Mouse (Mus musculus) heart, postnatal 36 days (tissue): Measurements from ENCODE around the gene Pex6. TPM values are rescaled to one million over a fixed set of nuclear protein-coding genes. Genes with fewer than 3 reads are reported as not detected.
"Not testable (repeated sequence)": the region's sequence is repeated elsewhere in the genome, so short reads cannot be mapped to it uniquely, and the experiment has no call there.

ENCODE experiments used
- DNase-seq, 2 experiments: peaks; one replicate each; pipeline ENCODE4 v3.0.0; 2021 to 2022
- intact Hi-C: fragments of 180-260 bp; cut with DNase I; formaldehyde crosslinking; loops from one replicate; pipeline ENCODE4 v1.15.1; 2025
- total RNA-seq, 2 experiments: library from RNA; stranded (reverse); gene quantifications; 2 replicates each; pipeline ENCODE4 v1.2.3; 2021

The Pex6 gene
- total RNA-seq, 2 experiments from 2014 or later = 31.8 to 32.3 TPM

DNA sequence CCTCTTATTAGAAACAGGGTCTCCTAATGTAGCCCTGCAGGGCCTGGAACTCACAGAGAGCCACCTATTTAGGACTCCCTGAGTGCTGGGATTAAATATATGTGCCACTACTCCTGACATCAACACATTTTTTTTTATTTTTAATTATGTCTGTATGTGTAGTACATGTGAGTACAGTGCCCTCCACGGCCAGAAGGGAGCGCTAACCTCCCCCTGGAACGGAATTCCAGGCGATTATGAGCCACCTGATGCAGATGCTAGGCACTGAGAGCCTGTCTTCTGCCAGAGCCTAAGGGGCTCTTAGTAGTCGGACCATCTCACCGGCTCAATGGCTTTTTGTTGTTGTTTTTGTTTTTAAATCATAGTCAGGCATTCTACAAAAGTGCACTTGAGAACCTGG is 16.8 kb downstream of the Pex6 start:
- no peak for DNase-seq
- intact Hi-C loops = no loop called here

DNA sequence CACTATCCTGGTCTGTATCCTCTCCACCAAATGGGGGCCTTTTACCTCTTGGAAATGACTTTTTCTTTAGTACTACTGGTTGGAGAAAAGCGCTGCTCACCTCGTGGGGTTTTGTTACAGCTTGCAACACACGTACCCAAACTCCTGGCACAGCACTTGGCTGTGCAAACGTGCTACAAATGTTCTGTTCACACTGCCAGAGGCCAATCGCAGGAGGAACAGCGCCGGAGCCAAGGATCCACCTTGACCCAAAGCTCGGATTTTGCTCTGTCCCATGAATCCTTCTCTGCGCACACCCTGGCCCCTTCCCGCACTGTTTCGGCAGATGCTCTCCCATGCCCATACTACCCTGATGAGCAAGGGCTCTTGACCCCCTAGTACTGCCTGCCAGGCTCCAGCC is 17.2 kb downstream of the Pex6 start:
- DNase-seq = no peak
- intact Hi-C loops = no loop called here

GRCm38 (mm10) chr17:46728904-46729318 is 17.6 kb downstream of the Pex6 start, which contains the start of gene Gnmt:
TSS of gene Gnmt (minus strand) at chr17:46729168.
- no peak for DNase-seq
- intact Hi-C loops = no loop called here

- no peak for DNase-seq
- intact Hi-C loops = no loop called here
Observed at GRCm38 (mm10) chr17:46734055-46734454, 22.8 kb downstream of the Pex6 start.

DNA sequence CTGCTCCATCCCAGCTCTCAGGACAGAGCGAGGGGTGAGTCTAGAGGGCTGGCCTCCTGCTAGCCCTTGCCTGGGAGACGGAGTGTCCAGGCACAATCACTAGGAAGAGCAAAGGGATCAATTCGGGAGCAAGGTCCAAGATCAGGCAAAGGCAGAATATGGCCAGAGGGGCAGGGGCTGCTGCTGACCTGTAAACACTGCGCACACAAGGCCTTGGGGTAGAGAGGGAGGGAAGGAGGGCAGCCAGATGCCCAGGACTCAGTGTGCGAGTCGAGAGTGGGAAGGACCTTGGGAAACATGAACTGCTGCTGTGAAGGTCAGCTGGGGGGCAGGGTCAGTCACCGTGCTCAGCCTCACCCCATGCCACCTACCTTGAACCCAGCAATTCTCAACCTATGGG is 24.0 kb downstream of the Pex6 start:
- intact Hi-C loops = no loop called here
- DNase-seq = no peak

DNA sequence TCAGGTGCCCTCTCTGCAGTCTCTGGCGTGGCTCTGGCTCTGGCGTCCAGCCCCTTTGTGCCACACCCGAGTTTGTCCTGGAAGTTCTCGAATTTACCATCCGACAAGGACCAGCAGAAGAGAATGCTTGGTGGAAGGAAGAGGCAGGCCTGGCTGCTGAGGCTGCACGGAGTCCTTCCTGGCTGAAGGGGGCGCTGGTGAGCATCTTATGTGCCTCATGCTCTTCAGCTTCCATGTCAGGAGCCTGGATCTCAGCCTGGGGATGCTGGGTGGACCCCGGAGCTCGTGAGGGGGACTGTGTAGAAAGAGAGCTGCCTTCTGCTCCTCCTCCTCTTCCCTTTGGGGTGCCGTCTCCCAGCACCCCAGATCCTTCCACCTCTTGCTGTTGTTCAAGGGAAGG is 24.9 kb downstream of the Pex6 start:
- intact Hi-C loops = no loop called here

DNA sequence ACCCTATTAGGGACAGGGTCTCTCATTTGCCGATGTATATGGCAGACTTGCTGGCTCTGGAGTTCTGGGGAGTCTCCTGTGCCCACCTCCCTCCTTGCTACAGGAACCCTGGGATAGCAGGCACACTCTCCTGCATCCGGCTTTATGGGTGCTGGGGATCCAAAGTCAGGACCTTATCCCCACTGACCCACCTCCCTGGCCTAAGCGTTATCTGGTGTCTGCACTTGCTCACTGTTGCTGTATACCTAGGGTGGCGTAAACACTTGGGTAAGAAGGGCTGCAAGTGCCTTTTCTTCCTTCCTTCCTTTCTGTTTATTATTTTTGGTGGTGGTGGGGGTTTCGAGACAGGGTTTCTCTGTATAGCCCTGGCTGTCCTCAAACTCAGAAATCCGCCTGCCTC is 30.0 kb downstream of the Pex6 start:
- no peak for DNase-seq
- intact Hi-C loops = no loop called here

More for the DNA sequence above, 24.9 kb downstream of the Pex6 start:
- peak in 1 of 2 experiments; percentile 37 for DNase-seq

DNA sequence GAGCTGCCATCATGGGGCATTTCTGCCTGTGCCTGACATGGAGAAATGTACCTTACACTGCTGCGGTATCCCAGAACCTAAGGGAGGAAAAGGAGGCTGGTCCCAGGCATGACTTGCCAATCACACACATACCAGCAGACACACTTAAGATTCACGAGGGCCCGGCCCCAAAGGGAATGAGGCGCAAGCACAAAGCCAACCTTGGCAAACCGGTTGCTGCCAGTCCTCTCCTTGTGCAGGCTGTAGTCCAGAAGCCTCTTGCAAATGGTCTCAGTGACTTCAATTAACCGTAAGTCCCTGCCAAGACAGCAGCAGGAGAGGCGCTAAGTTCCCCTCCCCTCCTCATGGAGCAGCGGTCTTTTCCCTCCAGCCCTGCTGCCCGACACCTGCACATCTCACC is 31.7 kb downstream of the Pex6 start:
- DNase-seq = no peak
- intact Hi-C loops = no loop called here

- intact Hi-C loops = no loop called here
- no peak for DNase-seq
Observed at GRCm38 (mm10) chr17:46745506-46745905, 34.2 kb downstream of the Pex6 start.

GRCm38 (mm10) chr17:46747234-46747633 is 36.0 kb downstream of the Pex6 start:
- intact Hi-C loops = no loop called here
- DNase-seq = no peak

DNA sequence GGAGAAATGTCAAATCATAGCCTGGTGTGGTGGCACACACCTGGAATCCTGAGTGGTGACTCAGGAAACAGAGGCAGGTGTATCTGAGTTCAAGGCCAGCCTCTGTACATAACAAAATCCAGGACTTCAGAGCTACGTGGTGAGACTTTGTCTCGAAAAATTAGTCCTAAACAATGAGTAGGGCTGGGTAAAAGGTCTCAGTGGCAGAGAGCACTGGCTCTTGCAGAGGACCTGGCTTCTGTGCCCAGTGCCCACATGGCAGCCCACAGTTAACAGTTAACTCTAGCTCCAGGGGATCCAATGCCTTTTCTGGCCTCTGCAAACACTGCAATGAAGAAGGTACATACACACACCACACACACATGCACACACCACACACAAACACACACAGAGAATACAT is 36.5 kb downstream of the Pex6 start:
- no peak for DNase-seq
- intact Hi-C loops = no loop called here

DNA sequence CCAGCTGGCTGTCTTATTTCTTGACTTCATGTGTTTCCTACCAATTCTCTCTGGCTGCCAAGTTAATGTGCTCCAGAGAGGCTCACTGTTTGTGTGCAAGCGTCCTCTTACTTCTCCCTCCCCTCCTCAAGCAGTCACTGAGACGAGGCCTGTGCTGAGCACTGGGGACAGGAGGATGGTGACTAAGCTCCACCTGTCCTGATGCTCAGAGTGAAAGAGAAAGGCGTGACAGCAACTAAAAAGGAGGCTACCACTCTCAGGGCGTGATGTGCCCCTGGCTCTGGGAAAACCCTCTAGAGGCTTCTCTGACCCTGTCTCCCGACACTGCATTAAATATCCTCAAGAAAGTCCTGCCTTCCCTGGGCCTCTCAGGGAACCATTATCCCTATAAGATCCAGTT is 38.0 kb downstream of the Pex6 start:
- intact Hi-C loops = no loop called here
- DNase-seq = no peak

- no peak for DNase-seq
- intact Hi-C loops = no loop called here
Observed at GRCm38 (mm10) chr17:46750580-46750979, 39.3 kb downstream of the Pex6 start.

DNA sequence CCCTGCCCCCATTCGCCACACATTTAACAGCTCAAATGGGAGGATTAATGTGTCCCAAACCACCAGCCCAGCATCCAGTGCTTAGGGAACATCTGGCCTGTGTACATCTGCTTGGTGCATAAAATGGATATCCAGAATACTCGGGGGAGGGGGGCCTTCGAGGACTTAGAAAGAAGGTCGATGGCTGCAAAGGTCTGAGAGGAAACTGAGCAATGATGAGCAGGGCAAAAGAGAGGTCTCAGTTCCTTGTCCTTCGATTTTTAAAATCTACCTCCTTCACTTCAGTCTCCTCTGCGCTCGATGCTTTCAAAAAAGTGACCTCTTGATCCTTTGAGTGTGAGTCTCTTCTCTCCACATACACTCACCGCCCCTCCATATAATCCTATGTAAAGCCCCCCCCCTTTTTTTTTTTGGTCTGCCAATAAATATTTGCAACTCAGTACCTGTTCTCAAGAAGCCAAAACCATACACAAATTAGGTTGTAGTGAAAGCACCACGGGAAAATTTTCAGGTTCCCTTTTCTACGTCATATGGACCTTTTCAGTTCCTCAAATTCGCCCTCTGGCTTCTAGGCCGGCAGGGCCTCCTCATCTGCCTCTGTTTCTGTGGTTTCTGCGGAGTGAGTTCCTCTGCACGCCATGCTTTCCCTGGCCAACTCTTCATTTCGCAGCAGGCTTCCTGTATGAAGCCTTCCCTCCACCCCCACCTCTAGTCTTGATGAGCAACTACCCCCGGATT is 40.0 kb downstream of the Pex6 start:
- DNase-seq = no peak
- intact Hi-C loops = no loop called here

DNA sequence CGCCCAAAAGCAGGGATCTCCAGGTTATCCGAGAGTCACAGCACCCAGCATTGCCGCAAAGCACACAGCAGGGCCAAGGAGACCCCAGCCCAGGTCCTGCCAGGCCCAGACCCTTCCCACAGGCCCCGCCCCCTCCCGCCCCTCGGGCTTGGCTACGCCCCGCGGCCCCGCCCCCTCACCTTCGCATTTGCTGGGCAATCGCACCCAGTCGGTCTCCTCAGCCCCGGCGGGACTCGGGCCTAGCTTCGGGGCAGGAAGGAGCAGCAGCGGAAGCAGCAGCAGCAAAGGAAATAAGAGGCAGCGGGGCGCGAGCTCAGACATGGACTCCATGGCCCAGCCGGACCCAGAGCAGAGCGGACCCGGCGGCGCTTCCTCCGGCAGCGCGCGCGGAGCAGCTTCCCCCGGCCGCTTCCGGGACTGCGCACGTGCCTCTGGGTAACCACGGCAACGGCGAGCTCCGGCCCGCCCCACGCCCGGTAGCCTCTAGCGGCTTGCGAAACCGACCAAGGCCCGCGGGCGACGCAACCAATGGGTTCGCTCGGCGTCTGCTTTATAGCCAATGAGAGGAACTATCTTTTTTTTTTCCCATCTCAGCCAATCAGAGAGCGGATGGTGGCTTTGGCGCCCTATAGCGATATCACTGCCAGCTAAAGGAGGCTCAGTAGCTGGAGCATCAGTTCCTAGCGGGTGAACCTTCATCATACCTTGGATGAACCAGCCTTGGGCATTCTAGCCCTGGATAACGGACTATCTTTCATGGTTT is 40.7 kb downstream of the Pex6 start, which contains the start of gene Cnpy3:
TSS of gene Cnpy3 (minus strand) at position 421 of the 763 bp plus-strand sequence.
- DNase-seq = peak; percentile 93
- intact Hi-C loops = loop anchor here (2.0 kb wide), 1 partner anchor 21 kb away; the partner anchor contains the start of gene 2310039H08Rik

DNA sequence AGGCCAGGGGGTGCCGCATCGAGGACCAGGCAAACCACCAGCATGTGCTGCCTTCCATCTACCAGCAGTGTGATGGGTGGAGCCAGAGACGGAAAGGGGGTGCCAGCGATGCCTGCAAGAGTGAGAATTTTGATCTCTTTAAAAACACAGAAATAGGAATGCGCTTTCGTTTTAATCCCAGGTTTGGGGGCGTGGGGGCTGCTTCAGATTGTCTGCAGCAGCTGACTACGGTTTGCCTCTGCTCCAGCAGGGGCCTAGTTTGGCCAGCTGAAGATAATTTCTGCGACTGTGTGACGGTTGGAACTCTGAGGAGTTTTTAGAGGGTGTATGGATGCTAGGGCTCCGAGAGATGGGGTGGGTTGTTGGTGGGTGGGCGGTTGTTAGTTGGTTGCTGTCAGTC is 47.5 kb downstream of the Pex6 start:
- intact Hi-C loops = no loop called here
- DNase-seq = no peak

GRCm38 (mm10) chr17:46763544-46763943 is 52.3 kb downstream of the Pex6 start, which contains the start of gene Ptcra:
TSS of gene Ptcra (minus strand) at chr17:46763712.
- intact Hi-C loops = no loop called here
- DNase-seq = no peak

- DNase-seq, intact Hi-C loops: not testable (repeated sequence)
Observed at GRCm38 (mm10) chr17:46764916-46765315, 53.7 kb downstream of the Pex6 start.

GRCm38 (mm10) chr17:46767868-46768267 is 56.6 kb downstream of the Pex6 start:
- no peak for DNase-seq
- intact Hi-C loops = no loop called here

- DNase-seq = no peak
- intact Hi-C loops = no loop called here
Observed at GRCm38 (mm10) chr17:46770546-46770945, 59.3 kb downstream of the Pex6 start.

DNA sequence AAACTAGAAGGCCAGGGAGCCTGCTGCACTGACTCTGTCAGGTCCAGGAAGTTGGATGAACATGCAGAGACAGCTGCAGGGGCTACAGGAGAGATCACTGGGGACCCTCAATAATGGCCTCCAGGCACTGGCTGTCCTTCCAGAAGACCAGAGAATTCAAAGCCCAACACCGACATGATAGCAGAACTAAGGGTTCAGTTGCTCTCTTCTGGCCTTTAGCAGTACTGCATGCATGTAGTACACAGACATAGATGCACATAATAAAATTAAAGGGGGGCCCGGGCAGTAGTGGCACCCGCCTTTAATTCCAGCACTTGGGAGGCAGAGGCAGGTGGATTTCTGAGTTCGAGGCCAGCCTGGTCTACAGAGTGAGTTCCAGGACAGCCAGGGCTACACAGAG is 59.8 kb downstream of the Pex6 start:
- intact Hi-C loops = no loop called here
- no peak for DNase-seq

DNA sequence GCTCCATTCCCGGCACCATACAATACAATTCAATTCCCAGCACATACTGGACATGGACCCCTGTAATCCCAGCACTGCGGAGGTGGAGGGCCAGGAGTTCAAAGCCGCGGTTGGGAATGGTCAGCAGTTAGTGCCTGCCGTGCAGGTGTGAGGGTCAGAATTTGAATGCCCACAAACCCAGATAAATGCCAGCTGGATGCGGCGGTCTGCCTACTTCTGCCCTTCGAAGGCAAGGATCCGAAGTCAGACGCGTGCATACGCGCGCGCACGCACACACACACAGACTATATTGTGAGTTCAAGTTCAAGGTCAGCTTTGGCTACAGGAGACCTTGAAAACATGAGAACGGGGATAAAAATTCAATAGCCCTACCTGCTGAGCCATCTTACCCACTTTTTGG is 60.4 kb downstream of the Pex6 start:
- no peak for DNase-seq
- intact Hi-C loops = loop anchor here (2.0 kb wide), 1 partner anchor 19 kb away; the partner anchor contains the start of gene Cnpy3
